Mouse (Mus musculus): ENCODE data around the gene Mapkapk5. TPM values are rescaled to one million over a fixed set of nuclear protein-coding genes. Genes with fewer than 3 reads are reported as not detected.
A peak's percentile ranks its signal among the peaks of the same experiment; 100 is the strongest.

Gene Mapkapk5
- total and polyA plus RNA-seq, 2 experiments: 21.7 to 39.0 TPM

- no peak overlapping the region for H3K9ac ChIP-seq (ENCODE audit: low read depth, low read length)
- H3K4me1 ChIP-seq (ENCODE audit: control insufficient read depth, insufficient read depth, low read length): peaks cover 14% of the 10 kb centered on the region
- H3K79me2 ChIP-seq (ENCODE audit: control insufficient read depth, insufficient read depth, low read length): peaks cover 20% of the 10 kb centered on the region; the same call in 1 of the 2 replicates
- no peaks in the 10 kb centered on the region for H3K36me3 ChIP-seq (ENCODE audit: control insufficient read depth, insufficient read depth, low read length)
- H3K27ac ChIP-seq (replicated peaks; ENCODE audit: insufficient read depth, low read depth, low read length): no peak overlapping the region
- TF ChIP-seq CTCF (IDR thresholded peaks at IDR 0.05; ENCODE audit: low read depth, low read length) (no peak), POLR2A (IDR thresholded peaks at IDR 0.05; ENCODE audit: extremely low read depth, insufficient read depth, low read length) (no peak)
- H3K27me3 ChIP-seq (ENCODE audit: control insufficient read depth, insufficient read depth, low read length): no peaks in the 10 kb centered on the region
- H3K4me3 ChIP-seq (ENCODE audit: insufficient read depth, low read depth, low read length): no peak overlapping the region
- WGBS: 85% methylated on average over 3 of the region's 3 CpGs
- DNase-seq (ENCODE audit: extremely low read depth, low read depth, low spot score): no peak
Measured at GRCm38 (mm10) chr5:121547084-121547483, 1.4 kb upstream of the Mapkapk5 start.

- TF ChIP-seq CTCF (IDR thresholded peaks at IDR 0.05; ENCODE audit: low read depth, low read length): peak; percentile 71
- no peak for TF ChIP-seq POLR2A (IDR thresholded peaks at IDR 0.05; ENCODE audit: extremely low read depth, insufficient read depth, low read length)
- no peak overlapping the region for H3K27ac ChIP-seq (replicated peaks; ENCODE audit: insufficient read depth, low read depth, low read length)
- H3K4me3 ChIP-seq (ENCODE audit: insufficient read depth, low read depth, low read length): peak overlapping the region; percentile 78; the same call in 1 of the 2 replicates
- H3K79me2 ChIP-seq (ENCODE audit: control insufficient read depth, insufficient read depth, low read length): peaks cover 21% of the 10 kb centered on the region; the same call in 1 of the 2 replicates
- no peak overlapping the region for H3K9ac ChIP-seq (ENCODE audit: low read depth, low read length)
- no peaks in the 10 kb centered on the region for H3K36me3 ChIP-seq (ENCODE audit: control insufficient read depth, insufficient read depth, low read length)
- DNase-seq (ENCODE audit: extremely low read depth, low read depth, low spot score): peak; percentile 51
- 12% methylated on average over 6 of the region's 6 CpGs for WGBS
- H3K27me3 ChIP-seq (ENCODE audit: control insufficient read depth, insufficient read depth, low read length): no peaks in the 10 kb centered on the region
- peaks cover 14% of the 10 kb centered on the region for H3K4me1 ChIP-seq (ENCODE audit: control insufficient read depth, insufficient read depth, low read length)
Measured at GRCm38 (mm10) chr5:121546530-121546895, 808 bp upstream of the Mapkapk5 start.

- no peak for TF ChIP-seq POLR2A (IDR thresholded peaks at IDR 0.05; ENCODE audit: extremely low read depth, insufficient read depth, low read length)
- TF ChIP-seq CTCF (IDR thresholded peaks at IDR 0.05; ENCODE audit: low read depth, low read length): no peak
- DNase-seq (ENCODE audit: extremely low read depth, low read depth, low spot score): no peak
- Histone ChIP-seq H3K4me1 (ENCODE audit: control insufficient read depth, insufficient read depth, low read length) (peaks cover 12% of the 10 kb centered on the region), H3K27me3 (ENCODE audit: control insufficient read depth, insufficient read depth, low read length) (no peaks in the 10 kb centered on the region), H3K36me3 (ENCODE audit: control insufficient read depth, insufficient read depth, low read length) (no peaks in the 10 kb centered on the region), H3K9ac (ENCODE audit: low read depth, low read length) (peak within 1 kb of the TSS; percentile 92), H3K27ac (replicated peaks; ENCODE audit: insufficient read depth, low read depth, low read length) (peak within 1 kb of the TSS; percentile 84), H3K79me2 (ENCODE audit: control insufficient read depth, insufficient read depth, low read length) (peaks cover 28% of the 10 kb centered on the region; the same call in 1 of the 2 replicates), H3K4me3 (ENCODE audit: insufficient read depth, low read depth, low read length) (peak within 1 kb of the TSS; percentile 78)
- under 1% methylated on average over 72 of the region's 97 CpGs for WGBS
Measured at GRCm38 (mm10) chr5:121544910-121545792, 554 bp downstream of the Mapkapk5 start, which contains the start of the genes Adam1a and Gm42878. Gene Adam1a, minus strand, starts transcription at chr5:121545482. Gene Gm42878, minus strand, starts transcription at chr5:121545482.

GRCm38 (mm10) chr5:121543370-121543769 is 2.3 kb downstream of the Mapkapk5 start:
- Histone ChIP-seq H3K4me3 (ENCODE audit: insufficient read depth, low read depth, low read length) (no peak overlapping the region), H3K4me1 (ENCODE audit: control insufficient read depth, insufficient read depth, low read length) (peaks cover 11% of the 10 kb centered on the region), H3K27ac (replicated peaks; ENCODE audit: insufficient read depth, low read depth, low read length) (no peak overlapping the region), H3K36me3 (ENCODE audit: control insufficient read depth, insufficient read depth, low read length) (peaks cover 3% of the 10 kb centered on the region; the same call in 1 of the 2 replicates), H3K79me2 (ENCODE audit: control insufficient read depth, insufficient read depth, low read length) (peaks cover 36% of the 10 kb centered on the region; the same call in 1 of the 2 replicates), H3K27me3 (ENCODE audit: control insufficient read depth, insufficient read depth, low read length) (no peaks in the 10 kb centered on the region), H3K9ac (ENCODE audit: low read depth, low read length) (no peak overlapping the region)
- WGBS: 82% methylated on average over 3 of the region's 3 CpGs
- DNase-seq (ENCODE audit: extremely low read depth, low read depth, low spot score): no peak
- TF ChIP-seq POLR2A (IDR thresholded peaks at IDR 0.05; ENCODE audit: extremely low read depth, insufficient read depth, low read length) (no peak), CTCF (IDR thresholded peaks at IDR 0.05; ENCODE audit: low read depth, low read length) (no peak)

- Histone ChIP-seq H3K27me3 (ENCODE audit: control insufficient read depth, insufficient read depth, low read length) (no peaks in the 10 kb centered on the region), H3K36me3 (ENCODE audit: control insufficient read depth, insufficient read depth, low read length) (peaks cover 5% of the 10 kb centered on the region), H3K79me2 (ENCODE audit: control insufficient read depth, insufficient read depth, low read length) (peaks cover 36% of the 10 kb centered on the region; the same call in 1 of the 2 replicates), H3K27ac (replicated peaks; ENCODE audit: insufficient read depth, low read depth, low read length) (no peak overlapping the region), H3K4me1 (ENCODE audit: control insufficient read depth, insufficient read depth, low read length) (peaks cover 11% of the 10 kb centered on the region), H3K4me3 (ENCODE audit: insufficient read depth, low read depth, low read length) (no peak overlapping the region), H3K9ac (ENCODE audit: low read depth, low read length) (no peak overlapping the region)
- no peak for DNase-seq (ENCODE audit: extremely low read depth, low read depth, low spot score)
- 85% methylated on average over 7 of the region's 7 CpGs for whole genome bisulfite sequencing
- TF ChIP-seq POLR2A (IDR thresholded peaks at IDR 0.05; ENCODE audit: extremely low read depth, insufficient read depth, low read length): no peak
- TF ChIP-seq CTCF (IDR thresholded peaks at IDR 0.05; ENCODE audit: low read depth, low read length): no peak
Measured at GRCm38 (mm10) chr5:121541235-121541634, 4.5 kb downstream of the Mapkapk5 start.

Measured in liver, adult 2 months (tissue).